Mouse (Mus musculus): ENCODE measurements around the gene Asf1a.
"Not testable (repeated sequence)": the region's sequence is repeated elsewhere in the genome, so short reads cannot be mapped to it uniquely, and the experiment has no call there.

The Asf1a gene

GRCm38 (mm10) chr10:53635246-53635971 is 38.9 kb downstream of the Asf1a start:
- no peak for ATAC-seq (ENCODE audit: insufficient number of reproducible peaks, low FRiP score, low TSS enrichment)

- ATAC-seq (ENCODE audit: insufficient number of reproducible peaks, low FRiP score, low TSS enrichment) = peak; percentile 78
Observed at GRCm38 (mm10) chr10:53641507-53641906, 45.0 kb downstream of the Asf1a start.

- ATAC-seq (ENCODE audit: insufficient number of reproducible peaks, low FRiP score, low TSS enrichment) = no peak
Observed at GRCm38 (mm10) chr10:53650683-53651082, 54.1 kb downstream of the Asf1a start.

GRCm38 (mm10) chr10:53654239-53654638 is 57.7 kb downstream of the Asf1a start:
- not testable (repeated sequence) for ATAC-seq (ENCODE audit: insufficient number of reproducible peaks, low FRiP score, low TSS enrichment)
